Mouse (Mus musculus): ENCODE data around the gene Pdcd7.

The Pdcd7 gene

GRCm38 (mm10) chr9:65345854-65346475 lies at the start of gene Pdcd7:
Gene Pdcd7, plus strand, starts transcription at chr9:65346104.
- DNase-seq (ENCODE audit: low read depth, low spot score), result peak; percentile 98

GRCm38 (mm10) chr9:65297056-65297455 lies 48.8 kb upstream of the Pdcd7 start:
- DNase-seq (ENCODE audit: low read depth, low spot score), result no peak

DNA sequence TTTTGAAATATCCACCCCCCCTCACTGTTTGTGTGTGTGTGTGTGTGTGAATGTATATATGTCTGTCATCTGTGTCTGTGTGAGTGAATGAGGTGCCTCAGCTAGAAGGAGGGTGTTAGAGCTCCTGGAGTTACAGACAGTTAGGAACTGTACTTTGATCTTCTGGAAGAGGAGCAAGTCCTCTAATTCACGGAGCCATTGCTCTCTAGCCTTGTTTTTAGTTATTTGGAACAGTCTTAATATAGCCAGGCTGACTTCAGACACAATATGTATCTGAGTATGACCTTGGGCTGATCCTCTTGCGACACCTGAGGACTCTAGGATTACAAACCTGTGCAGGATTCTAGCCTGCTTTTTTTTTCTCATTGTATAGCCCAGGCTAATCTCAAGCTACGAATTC lies 47.1 kb upstream of the Pdcd7 start:
- DNase-seq (ENCODE audit: low read depth, low spot score), result no peak

DNA sequence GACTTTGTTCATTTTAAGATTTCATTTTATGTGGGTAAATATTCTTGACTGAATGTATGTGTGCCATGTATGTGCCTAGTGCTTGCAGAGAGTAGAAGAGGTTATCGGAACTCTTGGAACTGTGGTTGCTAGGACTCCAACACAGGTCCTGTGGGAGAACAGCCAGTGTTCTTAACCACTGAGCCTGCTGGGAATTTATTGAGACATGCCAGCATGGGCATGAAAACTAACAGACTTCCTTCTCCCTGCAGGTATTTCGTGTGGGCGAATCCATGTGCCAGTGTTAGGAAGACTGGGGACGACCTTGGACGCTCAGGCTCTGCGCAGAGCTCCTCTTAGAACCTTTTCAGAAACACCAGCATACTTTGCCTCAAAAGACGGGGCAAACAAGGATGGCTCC lies 46.3 kb upstream of the Pdcd7 start:
- no peak for DNase-seq (ENCODE audit: low read depth, low spot score)

GRCm38 (mm10) chr9:65302327-65302983 lies 43.4 kb upstream of the Pdcd7 start:
- DNase-seq (ENCODE audit: low read depth, low spot score), result no peak

DNA sequence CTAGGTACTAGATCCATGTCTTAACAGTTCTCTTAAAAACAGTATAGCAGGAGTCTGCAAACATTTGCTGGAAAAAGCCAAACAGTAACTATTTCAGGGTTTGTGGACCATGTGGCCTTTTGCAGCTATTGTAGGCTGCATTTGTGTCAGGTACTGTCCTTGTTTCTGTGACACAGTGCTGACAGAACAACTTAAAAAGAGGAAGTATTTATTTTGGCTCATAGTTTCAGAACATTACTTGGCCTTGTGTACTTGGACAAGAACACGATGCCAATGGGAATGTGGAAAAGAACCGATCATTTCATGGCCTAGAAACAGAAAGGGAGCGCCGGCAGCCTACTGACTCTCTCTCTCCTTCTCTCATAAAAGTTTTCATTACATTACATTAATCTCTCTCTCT lies 42.3 kb upstream of the Pdcd7 start:
- no peak for DNase-seq (ENCODE audit: low read depth, low spot score)

GRCm38 (mm10) chr9:65304300-65304699 lies 41.6 kb upstream of the Pdcd7 start:
- DNase-seq (ENCODE audit: low read depth, low spot score), result no peak

DNA sequence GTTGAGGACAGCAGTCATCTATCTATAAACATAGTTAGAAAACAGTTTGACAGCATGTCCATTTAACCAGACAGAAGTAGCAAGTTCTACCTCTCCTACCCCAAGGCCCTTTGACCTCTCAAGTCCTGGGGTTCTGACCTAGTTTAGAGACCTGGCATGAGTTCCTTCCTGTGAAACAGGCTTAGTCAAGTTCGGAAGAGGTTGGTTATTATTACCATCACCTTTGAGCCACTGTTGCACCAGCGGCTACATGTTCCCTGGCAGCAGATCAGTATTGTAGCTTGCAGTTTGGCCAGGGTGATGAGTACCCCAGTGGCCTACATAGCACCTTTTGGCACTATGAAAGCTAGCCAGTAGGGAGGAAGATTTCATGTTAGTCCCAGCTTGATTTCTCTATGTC lies 39.2 kb upstream of the Pdcd7 start:
- DNase-seq (ENCODE audit: low read depth, low spot score), result no peak

DNA sequence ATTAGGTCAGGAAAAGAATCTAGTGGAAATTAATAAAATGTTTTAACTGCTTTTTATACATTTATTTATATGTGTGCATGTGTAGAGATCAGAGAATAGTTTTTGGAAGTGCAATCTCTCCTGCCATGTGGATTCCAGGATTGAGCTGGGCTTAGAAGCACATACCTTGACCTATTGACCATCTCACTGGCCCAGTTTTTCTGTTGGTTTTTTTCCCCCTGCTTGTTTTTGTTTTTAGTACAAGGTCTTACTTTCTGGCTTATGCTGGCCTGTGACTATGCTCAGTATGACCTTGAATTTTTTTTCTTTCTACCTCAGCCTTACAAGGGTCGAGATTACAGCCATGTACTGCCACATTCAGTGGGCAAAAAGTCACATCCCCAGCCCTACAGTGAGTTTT lies 37.9 kb upstream of the Pdcd7 start:
- no peak for DNase-seq (ENCODE audit: low read depth, low spot score)

DNA sequence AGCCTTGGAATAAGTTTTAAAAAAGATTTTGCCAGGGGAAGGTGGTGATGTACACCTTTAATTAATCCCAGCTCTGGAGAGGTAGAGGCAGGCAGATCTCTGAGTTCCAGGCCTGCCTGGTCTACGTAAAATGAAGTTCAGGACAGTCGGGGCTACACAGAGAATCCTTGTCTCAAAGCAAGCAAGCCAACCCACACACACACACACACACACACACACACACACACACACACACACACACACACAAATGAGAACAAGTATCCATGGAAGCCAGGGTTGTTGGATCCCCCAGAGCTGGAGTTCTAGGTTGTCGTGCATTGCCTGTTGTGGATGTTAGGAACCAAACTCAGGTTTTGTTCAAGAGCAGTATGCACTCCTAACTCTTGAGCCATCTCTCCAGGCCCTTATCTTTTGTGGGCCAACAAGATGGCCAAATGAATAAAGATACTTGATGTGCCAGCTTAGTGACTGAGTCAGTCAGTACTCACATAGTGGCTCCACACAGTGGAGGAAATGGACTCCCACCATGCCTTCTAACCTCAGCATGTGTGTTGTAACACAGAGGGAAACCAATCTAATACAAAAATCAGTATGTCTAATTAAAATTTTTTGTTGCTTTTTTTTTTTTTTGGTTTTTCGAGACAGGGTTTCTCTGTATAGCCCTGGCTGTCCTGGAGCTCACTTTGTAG lies 33.1 kb upstream of the Pdcd7 start:
- no peak for DNase-seq (ENCODE audit: low read depth, low spot score)

DNA sequence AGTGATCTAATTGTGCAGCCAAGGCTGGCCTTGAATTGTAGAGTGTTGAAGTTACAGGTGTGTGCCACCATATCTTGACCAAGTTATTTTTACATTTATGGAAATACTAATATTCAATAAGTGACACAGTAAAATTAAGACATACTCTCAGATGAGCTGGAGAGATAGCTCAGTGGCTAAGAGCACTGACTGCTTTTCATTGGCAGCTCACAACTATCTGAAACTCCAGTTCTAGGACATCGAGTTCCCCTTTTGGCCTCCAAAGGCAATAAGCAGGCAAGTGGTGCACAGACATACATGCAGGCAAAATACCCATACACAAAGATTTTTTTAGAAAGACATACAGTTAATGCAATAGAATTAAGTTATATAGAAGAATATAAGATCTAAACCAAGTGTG lies 32.1 kb upstream of the Pdcd7 start:
- DNase-seq (ENCODE audit: low read depth, low spot score), result no peak

GRCm38 (mm10) chr9:65322255-65322900 lies 23.5 kb upstream of the Pdcd7 start:
- DNase-seq (ENCODE audit: low read depth, low spot score), result no peak

DNA sequence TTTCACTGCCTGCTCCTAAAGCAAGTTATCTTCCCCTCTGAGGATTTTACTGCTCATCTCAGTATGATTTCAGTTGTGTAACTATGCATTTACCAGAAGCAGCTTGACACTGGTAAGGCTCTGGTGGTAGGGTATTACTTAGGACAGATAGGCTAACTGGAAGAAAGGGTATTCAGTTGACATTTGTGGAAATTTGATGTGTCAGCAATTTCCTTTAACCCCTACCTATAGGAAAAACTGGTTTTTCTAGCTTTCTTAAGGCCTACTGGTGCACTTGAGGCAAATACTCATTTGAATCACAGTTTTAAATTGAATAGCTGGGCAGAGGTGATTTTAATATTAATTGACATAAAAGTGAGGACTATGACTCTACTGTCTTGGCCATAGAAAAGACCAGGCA lies 19.9 kb upstream of the Pdcd7 start:
- DNase-seq (ENCODE audit: low read depth, low spot score), result no peak

DNA sequence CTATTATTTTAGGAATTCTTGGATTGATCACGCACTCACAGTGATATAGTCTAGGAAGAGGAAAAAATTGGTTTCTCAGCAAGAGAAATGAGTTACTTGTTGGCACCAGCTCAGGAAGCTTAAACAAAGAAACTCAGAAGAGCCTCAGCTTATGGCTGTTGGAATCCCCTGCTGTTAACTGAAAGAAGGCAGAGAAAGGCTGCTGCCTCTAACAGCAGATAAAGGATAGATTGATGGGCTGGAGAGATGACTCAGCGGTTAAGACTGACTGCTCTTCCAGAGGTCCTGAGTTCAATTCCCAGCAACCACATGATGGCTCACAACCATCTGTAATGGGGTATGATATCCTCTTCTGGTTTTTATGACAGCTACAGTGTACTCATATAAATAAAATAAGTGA lies 18.5 kb upstream of the Pdcd7 start:
- DNase-seq (ENCODE audit: low read depth, low spot score), result no peak

DNA sequence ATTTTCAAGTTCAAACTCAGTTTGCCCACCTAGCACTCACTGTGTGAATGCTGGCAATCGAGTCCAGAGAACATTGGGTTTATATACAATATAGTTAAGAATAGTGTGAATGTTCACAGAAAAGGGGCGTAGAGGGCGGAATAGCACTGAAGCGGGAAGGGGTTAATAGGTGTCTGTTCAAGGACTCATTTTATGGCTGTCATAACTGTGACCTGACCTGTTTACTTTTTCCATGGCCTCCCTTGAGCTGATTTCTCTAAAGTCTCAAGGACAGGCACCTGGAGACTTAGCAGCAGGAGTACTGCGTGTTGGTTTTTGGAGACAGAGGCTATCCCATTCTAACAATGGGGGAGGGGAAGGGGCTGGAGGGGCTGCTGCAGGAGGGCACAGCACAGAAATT lies 11.9 kb upstream of the Pdcd7 start:
- no peak for DNase-seq (ENCODE audit: low read depth, low spot score)

- DNase-seq (ENCODE audit: low read depth, low spot score), result peak; percentile 81
These were observed 6.8 kb upstream of the Pdcd7 start for GRCm38 (mm10) chr9:65339146-65339545.

DNA sequence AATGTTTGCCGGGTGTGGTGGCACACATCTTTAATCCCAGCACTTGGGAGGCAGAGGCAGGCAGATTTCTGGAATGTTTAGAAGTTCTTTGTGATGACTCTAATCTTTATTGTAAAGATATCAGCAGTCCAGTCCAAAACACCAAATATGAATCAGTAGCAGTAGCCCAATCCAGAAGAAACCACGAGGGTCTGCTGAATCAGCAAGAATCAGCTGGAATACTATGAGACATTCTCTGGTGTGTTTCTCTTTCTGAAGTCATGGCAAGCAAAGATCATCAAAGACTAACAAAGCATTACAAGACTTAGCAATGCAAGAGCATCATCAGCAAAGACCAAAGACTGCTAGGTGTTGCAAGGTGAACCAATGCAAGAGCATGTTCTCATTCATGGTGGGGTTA lies 5.5 kb upstream of the Pdcd7 start:
- no peak for DNase-seq (ENCODE audit: low read depth, low spot score)

DNA sequence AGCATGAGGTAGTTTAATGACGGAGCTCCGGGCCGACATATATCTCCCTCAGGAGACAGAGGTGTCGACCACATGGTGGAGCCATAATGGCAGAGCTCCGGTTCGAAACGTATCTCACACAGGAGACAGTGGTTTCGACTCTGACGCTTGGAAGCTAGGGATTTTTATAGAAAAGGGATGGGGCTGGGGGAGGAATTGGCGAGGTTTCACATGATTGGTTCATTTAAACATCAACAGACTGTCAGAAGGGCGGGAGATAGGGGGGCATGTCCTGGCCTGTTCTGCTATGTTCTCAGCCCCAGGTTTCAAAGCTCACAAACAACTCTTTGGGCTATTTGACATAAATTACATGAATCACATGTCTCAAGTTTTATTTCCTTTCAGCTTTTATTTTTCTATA lies 465 bp upstream of the Pdcd7 start:
- peak; percentile 27 for DNase-seq (ENCODE audit: low read depth, low spot score)

DNA sequence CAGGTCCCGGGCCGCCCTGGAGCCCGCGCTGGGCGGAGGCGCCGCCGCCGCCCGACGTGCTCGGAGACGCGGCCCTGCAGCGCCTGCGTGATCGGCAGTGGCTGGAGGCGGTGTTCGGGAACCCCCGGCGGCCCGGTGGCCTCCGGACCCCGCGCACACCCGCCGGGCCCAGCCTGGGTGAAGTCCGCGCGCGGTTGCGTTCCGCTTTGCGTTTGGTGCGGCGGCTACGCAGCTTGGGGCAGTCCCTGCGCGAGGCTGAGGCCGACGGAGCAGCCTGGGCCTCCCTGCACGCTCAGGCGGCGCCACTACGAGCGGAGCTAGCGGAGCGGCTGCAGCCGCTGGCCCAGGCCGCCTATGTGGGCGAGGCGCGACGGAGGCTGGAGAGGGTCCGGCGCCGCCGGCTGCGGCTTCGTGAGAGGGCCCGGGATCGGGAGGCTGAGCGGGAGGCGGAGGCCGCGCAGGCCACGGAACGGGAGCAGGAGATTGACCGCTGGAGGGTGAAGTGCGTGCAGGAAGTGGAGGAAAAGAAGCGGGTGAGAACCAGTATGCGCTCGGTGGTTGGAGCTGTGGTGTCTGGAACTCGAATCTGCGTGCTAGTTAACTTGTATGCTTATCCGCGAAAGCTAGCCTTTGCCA lies 690 bp downstream of the Pdcd7 start:
- peak; percentile 39 for DNase-seq (ENCODE audit: low read depth, low spot score)

DNA sequence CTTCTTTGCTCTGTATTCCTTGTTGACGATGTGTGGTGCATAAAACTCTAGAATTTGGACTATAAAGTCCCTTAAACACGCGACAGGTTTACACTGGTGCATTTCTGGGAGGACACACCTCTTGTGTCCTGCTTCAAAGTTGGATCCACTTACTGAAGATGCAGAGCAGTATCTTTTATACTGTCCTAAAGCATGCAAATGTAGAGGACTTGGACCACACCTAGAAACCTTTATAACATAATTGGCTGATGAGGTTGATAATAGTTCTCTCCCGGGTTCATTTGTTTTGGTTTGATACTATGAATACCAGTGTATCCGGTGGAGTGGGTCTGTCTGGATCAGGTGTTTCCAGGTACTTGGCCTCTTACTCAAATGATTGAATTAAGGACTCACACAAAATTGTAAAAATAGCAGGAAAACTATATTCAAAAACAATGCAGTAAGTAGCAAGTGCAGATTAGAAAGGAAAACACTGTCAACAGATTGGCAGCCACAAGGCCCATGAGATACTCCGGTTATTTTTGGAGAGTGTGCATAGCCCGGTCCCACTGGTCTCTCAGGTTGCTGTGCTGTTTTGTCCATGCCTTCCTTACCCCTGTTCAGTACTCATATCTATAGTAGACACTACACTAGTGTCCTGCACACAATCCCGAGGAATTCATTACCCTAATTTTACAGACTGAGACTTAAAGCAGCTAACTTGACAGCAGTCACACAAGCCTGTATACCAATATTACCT lies 1.4 kb downstream of the Pdcd7 start:
- DNase-seq (ENCODE audit: low read depth, low spot score), result peak; percentile 62

DNA sequence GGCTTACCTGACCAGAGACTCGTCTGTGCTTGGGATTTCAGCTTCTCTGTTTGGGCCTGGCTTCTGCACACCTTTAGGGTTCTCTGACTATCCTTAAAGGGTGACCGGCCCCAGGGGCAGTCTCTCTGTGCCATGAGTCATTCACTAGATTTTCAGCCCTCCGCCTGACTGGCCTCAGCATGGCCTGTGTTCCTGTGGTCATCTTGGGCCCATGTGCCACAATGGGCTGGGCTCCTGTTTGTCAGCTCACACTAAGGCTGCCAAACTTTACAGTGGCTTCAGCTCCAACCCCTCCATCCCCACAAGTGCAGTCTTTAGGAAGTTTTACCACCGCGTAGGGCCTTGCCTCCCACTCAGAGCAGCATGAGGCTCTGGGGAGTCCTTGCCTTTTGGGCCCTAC lies 7.3 kb downstream of the Pdcd7 start:
- DNase-seq (ENCODE audit: low read depth, low spot score), result no peak

Data from ES-CJ7 (cell line).